Mouse (Mus musculus): ENCODE measurements at regions not wholly inside any gene's neighbourhood (a gene's known extent, or its start where the extent isn't known, plus 50 kb on each side); places are given as distances from the start of the nearest gene placed in this dataset.

DNA sequence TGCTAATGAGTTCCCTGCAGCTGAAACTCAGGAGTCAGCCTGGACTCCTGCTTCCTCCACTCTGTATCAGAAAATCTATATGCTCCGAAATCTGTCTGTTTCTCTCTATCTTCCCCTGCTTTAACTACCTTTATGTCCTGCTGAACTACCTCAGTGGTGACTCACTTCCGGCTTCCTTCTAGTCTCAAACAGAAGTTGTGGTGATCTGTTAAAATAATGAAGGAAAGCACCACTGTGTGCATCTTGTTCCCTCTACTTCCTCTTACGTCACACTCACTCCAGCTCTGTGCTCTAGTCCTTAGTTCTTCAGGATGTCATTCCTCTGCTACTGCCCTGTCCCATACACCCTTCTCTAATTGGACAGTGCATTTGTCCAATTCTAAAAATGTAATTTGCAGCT lies 148.2 kb upstream of the Prdm1 start:
- H3K27me3 ChIP-seq, result no peaks in the 10 kb centered on the region
- H3K4me3 ChIP-seq, result no peak overlapping the region
- H3K9me3 ChIP-seq, result no peaks in the 10 kb centered on the region
- no peak overlapping the region for H3K4me2 ChIP-seq (replicated peaks)
- no peaks in the 10 kb centered on the region for H3K4me1 ChIP-seq
- no peak overlapping the region for H3K27ac ChIP-seq
- 86% methylated on average over 3 of the region's 3 CpGs for WGBS
- H3K9ac ChIP-seq, result no peak overlapping the region
- no peak for ATAC-seq (ENCODE audit: insufficient number of reproducible peaks, insufficient read depth, low FRiP score, low TSS enrichment)
- H3K36me3 ChIP-seq, result no peaks in the 10 kb centered on the region

DNA sequence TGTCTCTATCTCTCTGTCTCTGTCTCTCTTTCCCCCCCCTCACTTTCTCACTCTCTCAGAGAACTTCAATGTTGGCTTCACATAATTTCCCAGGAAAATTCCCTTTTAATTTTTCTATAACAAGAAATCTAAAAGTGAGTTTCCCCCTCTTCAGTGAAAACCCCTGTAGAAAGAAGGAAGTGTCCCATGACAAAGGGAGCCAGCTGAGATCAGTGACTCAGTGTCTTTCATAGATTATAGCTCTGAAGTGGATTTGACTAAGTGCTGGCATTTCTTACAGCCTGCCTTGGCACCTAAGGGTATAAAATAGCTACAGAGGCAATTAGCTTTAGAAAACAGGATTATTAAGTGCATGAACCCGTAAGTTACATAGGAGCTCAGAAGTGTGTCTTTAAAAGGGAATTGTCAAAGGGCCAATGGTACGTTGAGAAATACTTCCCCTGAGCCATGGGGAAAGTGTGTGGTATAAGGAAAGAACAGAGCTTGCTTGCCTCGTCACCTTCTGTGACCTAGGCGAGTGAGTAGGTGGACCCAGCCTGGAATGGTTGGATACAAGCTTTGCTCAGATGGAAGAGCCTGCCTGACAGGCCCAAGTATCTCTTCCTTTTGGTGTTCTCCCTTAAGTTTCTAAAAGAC lies 137.3 kb upstream of the Prdm1 start:
- no peak overlapping the region for H3K4me2 ChIP-seq (replicated peaks)
- no peaks in the 10 kb centered on the region for H3K9me3 ChIP-seq
- ATAC-seq (ENCODE audit: insufficient number of reproducible peaks, insufficient read depth, low FRiP score, low TSS enrichment), result no peak
- H3K36me3 ChIP-seq, result no peaks in the 10 kb centered on the region
- WGBS, result 70% methylated on average over 4 of the region's 4 CpGs
- H3K4me3 ChIP-seq, result no peak overlapping the region
- H3K27ac ChIP-seq, result no peak overlapping the region
- H3K4me1 ChIP-seq, result no peaks in the 10 kb centered on the region
- H3K9ac ChIP-seq, result no peak overlapping the region
- no peaks in the 10 kb centered on the region for H3K27me3 ChIP-seq

- H3K9ac ChIP-seq, result no peak overlapping the region
- no peak overlapping the region for H3K27ac ChIP-seq
- H3K4me3 ChIP-seq, result no peak overlapping the region
- no peak for ATAC-seq (ENCODE audit: insufficient number of reproducible peaks, insufficient read depth, low FRiP score, low TSS enrichment)
- H3K4me1 ChIP-seq, result no peaks in the 10 kb centered on the region
- H3K36me3 ChIP-seq, result no peaks in the 10 kb centered on the region
- H3K4me2 ChIP-seq (replicated peaks), result no peak overlapping the region
- no peaks in the 10 kb centered on the region for H3K9me3 ChIP-seq
- no peaks in the 10 kb centered on the region for H3K27me3 ChIP-seq
- WGBS, result 80% methylated on average over 3 of the region's 3 CpGs
Measured at GRCm38 (mm10) chr10:44659499-44659898, 131.2 kb upstream of the Prdm1 start.

DNA sequence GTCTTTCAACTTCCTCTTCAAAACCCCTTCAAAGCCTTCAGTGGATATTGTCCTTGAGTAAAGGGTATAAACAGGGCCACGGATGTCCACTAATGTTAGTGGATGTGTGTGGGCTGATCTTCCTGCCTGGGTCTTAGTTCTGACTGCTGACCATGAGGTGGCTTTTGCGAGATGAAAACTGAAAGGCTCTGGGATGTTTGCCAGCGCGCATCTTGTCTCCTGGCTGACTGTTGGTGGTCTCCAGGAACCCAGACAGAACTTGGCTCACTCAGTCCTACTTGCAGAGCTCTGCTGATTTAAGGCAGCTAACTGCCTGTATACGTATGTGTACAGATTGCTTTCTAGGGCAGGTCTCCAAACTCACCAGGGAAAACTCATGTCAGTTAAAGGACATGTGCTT lies 125.5 kb upstream of the Prdm1 start:
- 77% methylated on average over 5 of the region's 5 CpGs for WGBS
- Histone ChIP-seq H3K4me1 (no peaks in the 10 kb centered on the region), H3K9ac (no peak overlapping the region), H3K4me3 (no peak overlapping the region), H3K27ac (no peak overlapping the region), H3K9me3 (no peaks in the 10 kb centered on the region), H3K27me3 (no peaks in the 10 kb centered on the region), H3K4me2 (replicated peaks) (no peak overlapping the region), H3K36me3 (no peaks in the 10 kb centered on the region)
- ATAC-seq (ENCODE audit: insufficient number of reproducible peaks, insufficient read depth, low FRiP score, low TSS enrichment), result no peak

- H3K36me3 ChIP-seq, result no peaks in the 10 kb centered on the region
- H3K4me1 ChIP-seq, result no peaks in the 10 kb centered on the region
- WGBS, result 18% methylated on average over 5 of the region's 5 CpGs
- no peak overlapping the region for H3K4me2 ChIP-seq (replicated peaks)
- no peak overlapping the region for H3K27ac ChIP-seq
- H3K9me3 ChIP-seq, result no peaks in the 10 kb centered on the region
- H3K27me3 ChIP-seq, result no peaks in the 10 kb centered on the region
- H3K9ac ChIP-seq, result no peak overlapping the region
- no peak for ATAC-seq (ENCODE audit: insufficient number of reproducible peaks, insufficient read depth, low FRiP score, low TSS enrichment)
- no peak overlapping the region for H3K4me3 ChIP-seq
Measured at GRCm38 (mm10) chr10:44647021-44647420, 118.7 kb upstream of the Prdm1 start.

GRCm38 (mm10) chr10:44646615-44647014 lies 118.3 kb upstream of the Prdm1 start:
- Histone ChIP-seq H3K27ac (no peak overlapping the region), H3K4me1 (no peaks in the 10 kb centered on the region), H3K36me3 (no peaks in the 10 kb centered on the region), H3K27me3 (no peaks in the 10 kb centered on the region), H3K9me3 (no peaks in the 10 kb centered on the region), H3K4me3 (no peak overlapping the region), H3K9ac (no peak overlapping the region), H3K4me2 (replicated peaks) (no peak overlapping the region)
- ATAC-seq (ENCODE audit: insufficient number of reproducible peaks, insufficient read depth, low FRiP score, low TSS enrichment), result no peak
- 72% methylated on average over 5 of the region's 5 CpGs for WGBS

- WGBS, result 98% methylated on average over 2 of the region's 2 CpGs
- no peak overlapping the region for H3K27ac ChIP-seq
- H3K9me3 ChIP-seq, result no peaks in the 10 kb centered on the region
- H3K4me3 ChIP-seq, result no peak overlapping the region
- H3K36me3 ChIP-seq, result no peaks in the 10 kb centered on the region
- no peak overlapping the region for H3K4me2 ChIP-seq (replicated peaks)
- no peaks in the 10 kb centered on the region for H3K4me1 ChIP-seq
- no peaks in the 10 kb centered on the region for H3K27me3 ChIP-seq
- no peak for ATAC-seq (ENCODE audit: insufficient number of reproducible peaks, insufficient read depth, low FRiP score, low TSS enrichment)
- no peak overlapping the region for H3K9ac ChIP-seq
Measured at GRCm38 (mm10) chr10:44641616-44642015, 113.3 kb upstream of the Prdm1 start.

- H3K4me1 ChIP-seq, result no peaks in the 10 kb centered on the region
- no peak overlapping the region for H3K4me3 ChIP-seq
- H3K27me3 ChIP-seq, result no peaks in the 10 kb centered on the region
- no peak for ATAC-seq (ENCODE audit: insufficient number of reproducible peaks, insufficient read depth, low FRiP score, low TSS enrichment)
- H3K4me2 ChIP-seq (replicated peaks), result no peak overlapping the region
- no peak overlapping the region for H3K9ac ChIP-seq
- WGBS, result 89% methylated on average over 8 of the region's 8 CpGs
- H3K9me3 ChIP-seq, result no peaks in the 10 kb centered on the region
- no peak overlapping the region for H3K27ac ChIP-seq
- H3K36me3 ChIP-seq, result no peaks in the 10 kb centered on the region
Measured at GRCm38 (mm10) chr10:44640620-44641019, 112.3 kb upstream of the Prdm1 start.

DNA sequence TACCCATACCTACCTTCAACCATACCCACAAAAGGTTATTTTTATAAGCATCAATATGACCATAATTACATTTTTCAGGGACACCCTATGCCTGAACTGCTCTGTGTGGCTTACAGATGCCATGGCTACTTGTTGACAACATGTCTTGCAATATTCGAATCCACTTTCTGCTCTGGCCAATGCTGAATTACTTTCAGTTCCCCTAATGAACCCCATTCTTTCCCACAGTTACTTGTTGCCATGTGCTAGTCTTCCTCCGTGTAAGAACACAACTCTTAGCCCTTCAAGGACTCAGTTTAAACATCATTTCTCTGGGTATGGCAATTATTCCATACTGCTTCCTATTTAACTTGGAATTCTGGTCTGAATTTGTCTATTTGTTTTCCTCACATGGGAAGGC lies 110.4 kb upstream of the Prdm1 start:
- no peak overlapping the region for H3K4me2 ChIP-seq (replicated peaks)
- no peaks in the 10 kb centered on the region for H3K27me3 ChIP-seq
- no peak overlapping the region for H3K27ac ChIP-seq
- no peaks in the 10 kb centered on the region for H3K4me1 ChIP-seq
- no peak overlapping the region for H3K9ac ChIP-seq
- no peak overlapping the region for H3K4me3 ChIP-seq
- H3K9me3 ChIP-seq, result no peaks in the 10 kb centered on the region
- ATAC-seq (ENCODE audit: insufficient number of reproducible peaks, insufficient read depth, low FRiP score, low TSS enrichment), result no peak
- WGBS, result 71% methylated on average over 2 of the region's 2 CpGs
- no peaks in the 10 kb centered on the region for H3K36me3 ChIP-seq

GRCm38 (mm10) chr10:44636786-44637185 lies 108.5 kb upstream of the Prdm1 start:
- H3K27ac ChIP-seq, result no peak overlapping the region
- 85% methylated on average over 3 of the region's 3 CpGs for WGBS
- no peak overlapping the region for H3K9ac ChIP-seq
- H3K9me3 ChIP-seq, result no peaks in the 10 kb centered on the region
- H3K4me1 ChIP-seq, result no peaks in the 10 kb centered on the region
- no peaks in the 10 kb centered on the region for H3K27me3 ChIP-seq
- H3K4me2 ChIP-seq (replicated peaks), result no peak overlapping the region
- no peaks in the 10 kb centered on the region for H3K36me3 ChIP-seq
- no peak for ATAC-seq (ENCODE audit: insufficient number of reproducible peaks, insufficient read depth, low FRiP score, low TSS enrichment)
- H3K4me3 ChIP-seq, result no peak overlapping the region

GRCm38 (mm10) chr10:44636061-44636460 lies 107.8 kb upstream of the Prdm1 start:
- Histone ChIP-seq H3K36me3 (no peaks in the 10 kb centered on the region), H3K4me1 (no peaks in the 10 kb centered on the region), H3K27ac (no peak overlapping the region), H3K9ac (no peak overlapping the region), H3K4me2 (replicated peaks) (no peak overlapping the region), H3K9me3 (no peaks in the 10 kb centered on the region), H3K4me3 (no peak overlapping the region), H3K27me3 (no peaks in the 10 kb centered on the region)
- no peak for ATAC-seq (ENCODE audit: insufficient number of reproducible peaks, insufficient read depth, low FRiP score, low TSS enrichment)

- Histone ChIP-seq H3K4me3 (no peak overlapping the region), H3K27me3 (no peaks in the 10 kb centered on the region), H3K9ac (no peak overlapping the region), H3K4me2 (replicated peaks) (no peak overlapping the region), H3K27ac (no peak overlapping the region), H3K36me3 (no peaks in the 10 kb centered on the region), H3K4me1 (no peaks in the 10 kb centered on the region), H3K9me3 (no peaks in the 10 kb centered on the region)
- no peak for ATAC-seq (ENCODE audit: insufficient number of reproducible peaks, insufficient read depth, low FRiP score, low TSS enrichment)
- WGBS, result 71% methylated on average over 8 of the region's 8 CpGs
Measured at GRCm38 (mm10) chr10:44631584-44631983, 103.3 kb upstream of the Prdm1 start.

GRCm38 (mm10) chr10:44630485-44630884 lies 102.2 kb upstream of the Prdm1 start:
- Histone ChIP-seq H3K36me3 (no peaks in the 10 kb centered on the region), H3K27me3 (no peaks in the 10 kb centered on the region), H3K9ac (no peak overlapping the region), H3K9me3 (no peaks in the 10 kb centered on the region), H3K27ac (no peak overlapping the region), H3K4me1 (no peaks in the 10 kb centered on the region), H3K4me3 (no peak overlapping the region), H3K4me2 (replicated peaks) (no peak overlapping the region)
- ATAC-seq (ENCODE audit: insufficient number of reproducible peaks, insufficient read depth, low FRiP score, low TSS enrichment), result no peak
- WGBS, result 51% methylated on average over 13 of the region's 13 CpGs
